Mouse (Mus musculus) frontal cortex, adult (tissue): Measurements from ENCODE around the gene Ankrd13d.

ENCODE experiments used
- ATAC-seq: cut with Nextera tagmentation; 2 replicates; pipeline ENCODE4 v1.9.2; 2017; ENCODE audit warnings: mild to moderate bottlenecking, moderate library complexity, mixed read lengths; ENCODE audit not compliant: low TSS enrichment

Ankrd13d gene

DNA sequence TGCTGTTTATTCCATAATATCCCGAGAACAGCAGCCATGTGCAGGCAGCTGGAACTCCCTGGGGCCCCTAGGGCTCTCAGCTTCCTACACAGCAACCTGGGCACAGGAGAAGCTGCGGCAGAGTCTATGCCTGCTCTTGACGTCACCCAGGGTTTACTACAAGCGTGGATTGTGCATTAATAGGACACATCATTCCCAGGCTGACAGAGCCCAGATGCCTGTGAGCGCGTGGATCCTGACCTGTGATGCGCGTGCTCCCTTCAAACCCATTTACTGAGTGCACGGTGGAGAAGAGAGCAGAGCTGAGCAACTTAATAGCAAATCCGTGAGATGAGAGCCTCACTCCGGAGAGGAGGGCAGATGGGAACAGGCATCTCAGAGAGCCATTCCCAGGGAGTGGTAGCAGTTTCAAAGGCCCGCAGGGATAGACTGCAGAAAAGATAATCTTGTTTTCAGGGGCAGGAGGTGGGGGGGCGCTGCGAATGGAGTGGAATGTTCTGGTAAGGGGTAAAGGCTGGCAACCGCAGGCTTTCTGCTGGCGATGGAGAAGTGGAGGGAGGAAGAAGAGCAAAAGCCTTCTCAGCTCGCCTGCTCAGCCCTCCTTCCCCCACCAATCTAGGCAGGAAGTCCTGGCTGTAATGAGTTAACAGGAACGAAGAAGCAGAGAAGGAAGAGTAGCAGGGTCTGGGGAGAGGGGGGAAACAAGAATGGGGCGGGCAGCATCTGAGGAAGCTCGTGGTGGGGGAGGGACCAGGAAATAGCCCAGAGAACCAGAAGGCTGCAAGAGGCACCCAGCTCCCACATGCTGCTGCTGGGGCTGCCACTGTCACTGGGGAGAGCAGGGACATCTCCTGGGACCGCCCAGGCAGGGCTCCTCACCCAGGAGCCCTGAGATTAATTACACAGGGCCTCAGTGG is 19.1 kb upstream of the Ankrd13d start:
- ATAC-seq = peak; percentile 9

DNA sequence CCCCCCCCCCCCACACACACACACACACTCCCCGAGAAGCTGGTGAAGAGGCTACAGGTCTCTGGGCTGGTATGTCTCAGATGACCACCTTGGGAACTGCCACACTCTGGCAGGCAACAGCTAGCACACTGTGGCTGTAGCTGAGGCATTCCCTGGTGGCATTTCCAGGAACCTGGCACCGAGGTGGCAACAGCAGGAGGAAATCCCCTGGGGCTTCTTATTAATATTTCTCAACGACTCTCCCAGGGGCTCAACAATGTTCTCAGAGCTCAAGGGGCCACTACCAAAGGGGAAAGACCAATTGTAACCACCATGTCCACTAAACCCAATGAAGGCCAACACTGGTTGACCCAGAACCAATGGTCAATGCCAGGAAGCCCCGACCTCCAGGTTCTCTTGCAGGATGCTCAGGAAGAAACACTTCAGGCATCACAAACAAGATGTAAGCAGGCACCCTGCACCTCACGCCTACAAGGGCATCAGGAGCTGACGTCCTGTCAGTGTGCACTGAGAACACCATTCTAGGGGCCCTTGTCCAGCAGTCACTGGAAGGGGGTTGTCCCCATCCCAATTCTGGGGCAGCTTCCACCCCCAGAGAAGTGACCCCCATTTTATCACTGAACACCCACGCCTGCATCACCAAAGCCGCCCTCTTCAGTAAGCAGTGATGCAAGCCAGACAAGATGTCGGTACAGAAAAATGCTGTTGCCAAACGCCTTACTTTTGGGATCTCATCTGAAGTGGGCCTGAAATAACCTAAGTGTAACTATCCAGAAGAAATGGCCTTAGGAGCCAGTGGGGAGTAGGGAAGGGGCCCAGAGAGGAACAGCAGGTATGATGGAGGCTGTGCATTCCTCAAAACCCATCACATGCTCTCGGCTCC is 18.2 kb upstream of the Ankrd13d start:
- ATAC-seq = peak; percentile 1; the same call in 1 of the 2 replicates

DNA sequence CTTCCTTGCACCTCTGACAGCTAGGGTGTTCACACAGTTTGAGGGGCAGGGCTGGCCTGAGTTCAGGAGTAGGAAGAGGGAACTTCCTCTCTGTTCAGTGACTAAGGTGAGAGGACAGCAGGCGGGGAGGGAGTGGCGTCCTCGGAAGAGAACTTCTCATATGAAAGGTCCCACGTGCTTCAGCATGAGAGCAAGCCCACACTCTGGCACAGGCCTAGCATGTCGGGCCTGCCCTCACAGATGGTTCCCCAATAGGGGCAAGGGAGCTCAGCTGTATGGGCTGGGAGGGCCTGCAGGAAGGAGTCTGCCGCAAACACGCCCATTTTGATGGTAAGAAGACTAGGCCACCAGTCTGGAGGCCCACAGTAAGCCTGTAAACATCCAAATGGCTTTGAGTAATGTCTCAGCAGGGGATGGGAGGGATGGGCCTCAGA is 17.4 kb upstream of the Ankrd13d start:
- ATAC-seq = peak; percentile 12; the same call in 1 of the 2 replicates

DNA sequence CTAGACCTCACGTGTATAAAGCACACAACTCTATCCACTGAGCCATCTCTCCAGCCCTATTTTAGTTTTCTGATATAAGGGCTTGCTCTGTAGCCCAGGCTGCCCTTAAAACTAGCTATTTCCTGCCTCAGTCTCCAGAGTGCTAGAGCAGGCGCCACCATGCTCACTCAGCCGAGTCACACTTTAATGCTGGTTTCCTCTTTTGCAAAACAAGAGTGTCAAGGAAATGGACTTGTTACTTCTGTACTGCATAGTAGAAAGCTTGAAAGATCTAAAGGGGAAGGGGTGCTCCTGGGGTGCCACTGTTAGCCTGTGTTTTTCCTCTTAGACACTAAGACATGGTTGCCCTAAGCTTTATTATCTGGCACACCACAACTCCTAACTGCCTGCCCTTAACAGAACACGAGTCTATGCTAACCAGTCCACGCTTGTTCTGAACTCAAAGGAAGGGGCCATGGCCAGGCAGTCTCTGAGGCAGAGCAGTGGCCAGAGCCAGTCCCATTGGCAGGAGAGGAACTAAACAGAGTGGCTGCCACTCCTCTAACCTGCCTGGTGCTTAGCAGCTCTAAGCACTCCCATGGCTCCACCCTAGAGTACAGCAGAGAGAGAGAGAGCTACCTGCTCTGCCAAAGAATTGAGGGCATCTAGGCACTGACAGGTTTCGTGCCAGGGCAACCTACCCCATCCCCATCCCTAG is 16.8 kb upstream of the Ankrd13d start:
- 0 out of 2 replicates have a peak, but pooled peaks have one; percentile 2 for ATAC-seq

DNA sequence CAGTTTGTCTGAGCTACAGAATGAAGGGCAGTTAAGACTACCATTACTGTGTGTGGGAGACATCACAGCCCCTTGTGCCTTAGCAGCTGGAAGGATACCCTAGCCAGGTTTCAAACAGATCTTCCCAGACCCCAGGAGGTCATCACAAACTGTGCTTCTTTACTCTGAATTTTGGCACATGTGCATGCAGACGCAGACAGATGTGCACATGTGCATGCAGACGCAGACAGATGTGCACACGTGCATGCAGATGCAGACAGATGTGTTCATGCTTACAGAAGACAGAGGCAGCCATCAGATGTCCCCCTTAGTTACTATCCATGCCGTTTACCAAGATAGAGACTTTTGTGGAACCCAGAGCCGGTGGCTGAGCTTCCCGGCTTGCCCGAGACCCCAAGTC is 16.2 kb upstream of the Ankrd13d start:
- no peak for ATAC-seq

DNA sequence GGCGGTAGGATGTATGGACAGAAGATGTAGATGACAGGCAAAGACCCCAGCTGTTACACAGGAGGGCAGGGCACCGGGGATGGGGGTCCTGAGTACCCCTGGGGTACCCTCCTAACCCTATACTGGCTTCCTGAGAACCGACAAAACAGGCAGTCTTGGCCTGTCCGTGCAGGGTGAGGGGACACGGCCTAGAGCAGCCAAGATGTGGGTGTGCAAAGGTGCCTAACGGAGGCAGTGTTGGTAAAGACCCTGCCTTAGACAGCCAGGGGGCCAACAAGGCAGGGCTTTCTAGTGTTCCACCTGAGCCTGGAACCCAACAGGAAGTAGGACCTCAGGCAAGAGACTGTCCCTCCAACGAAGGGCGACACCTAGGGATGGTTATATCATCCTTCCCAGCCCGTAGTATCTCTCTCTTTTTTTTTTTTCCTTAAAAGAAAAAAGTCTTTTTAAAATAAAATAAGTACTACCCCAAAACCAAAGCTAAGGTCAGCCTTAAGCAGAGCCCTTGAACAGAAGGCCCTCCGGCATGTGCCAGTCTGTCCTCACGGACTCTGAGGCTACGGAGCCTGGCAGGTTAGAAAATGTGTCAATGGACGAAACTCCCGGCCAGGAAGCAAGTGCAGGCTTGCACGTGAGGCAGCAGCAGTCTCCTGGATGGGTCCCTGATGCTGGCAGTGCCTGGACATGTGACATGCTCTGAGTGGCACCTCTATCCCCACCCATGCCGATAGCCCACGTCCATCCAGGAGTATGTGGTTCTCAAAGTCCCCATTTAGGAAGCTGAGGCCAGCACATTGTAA is 15.6 kb upstream of the Ankrd13d start:
- ATAC-seq = no peak

DNA sequence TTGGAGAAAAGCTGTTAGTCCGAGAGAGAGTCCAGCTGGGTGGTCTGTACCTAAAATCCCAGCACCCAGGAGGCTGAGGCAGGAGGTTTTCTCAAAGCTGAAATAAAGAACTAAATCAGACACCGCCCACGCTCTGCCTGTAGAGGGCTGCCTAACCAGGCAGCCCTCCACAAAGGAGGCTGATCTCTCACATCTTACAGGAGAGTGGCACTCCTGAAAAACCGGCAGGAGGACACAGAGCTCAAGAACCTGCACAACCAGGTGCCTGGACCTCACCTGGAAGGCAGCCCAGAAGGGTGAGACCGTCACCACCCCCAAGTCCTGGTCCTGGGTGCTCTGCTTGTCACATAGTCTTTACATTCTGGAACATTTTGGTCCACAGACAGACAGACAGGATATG is 14.9 kb upstream of the Ankrd13d start:
- no peak for ATAC-seq

DNA sequence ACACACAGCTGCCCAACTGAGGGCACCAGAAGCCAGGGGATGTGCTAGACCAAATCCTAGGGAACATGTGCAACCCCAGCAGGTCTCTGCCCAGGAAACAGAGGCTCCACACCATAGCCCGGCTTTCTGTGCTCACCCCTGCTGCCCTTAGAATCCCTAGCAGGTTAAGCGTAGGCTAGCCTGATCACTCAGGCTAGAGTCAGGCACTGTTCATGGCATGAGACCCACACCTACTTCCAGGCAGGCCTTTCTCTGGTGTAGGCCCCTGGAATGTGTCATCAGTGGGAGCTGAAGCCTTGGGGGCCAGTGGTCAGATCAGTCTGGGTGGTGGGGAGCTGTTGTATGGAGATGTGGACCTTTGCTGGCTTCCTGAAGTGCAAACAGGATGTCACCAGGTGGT is 13.7 kb upstream of the Ankrd13d start:
- no peak for ATAC-seq

DNA sequence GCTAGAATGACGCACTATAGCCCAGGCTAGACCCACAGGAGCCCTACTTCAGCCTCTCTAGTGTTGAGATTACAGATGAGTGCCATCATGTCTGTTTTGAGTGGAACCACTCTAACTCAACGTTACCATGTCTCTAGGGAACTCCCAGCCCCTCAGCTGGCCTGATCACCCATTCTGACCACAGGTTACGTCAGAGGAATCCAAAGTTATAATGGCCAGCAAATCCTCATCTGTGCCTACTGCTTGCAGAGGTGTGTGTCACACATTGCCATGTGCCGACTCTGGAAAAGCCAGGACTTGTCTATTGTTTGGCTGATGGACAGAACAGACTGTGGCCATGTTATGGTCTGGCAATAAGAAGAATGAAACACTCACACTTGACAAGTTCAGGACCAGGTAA is 12.5 kb upstream of the Ankrd13d start:
- no peak for ATAC-seq

DNA sequence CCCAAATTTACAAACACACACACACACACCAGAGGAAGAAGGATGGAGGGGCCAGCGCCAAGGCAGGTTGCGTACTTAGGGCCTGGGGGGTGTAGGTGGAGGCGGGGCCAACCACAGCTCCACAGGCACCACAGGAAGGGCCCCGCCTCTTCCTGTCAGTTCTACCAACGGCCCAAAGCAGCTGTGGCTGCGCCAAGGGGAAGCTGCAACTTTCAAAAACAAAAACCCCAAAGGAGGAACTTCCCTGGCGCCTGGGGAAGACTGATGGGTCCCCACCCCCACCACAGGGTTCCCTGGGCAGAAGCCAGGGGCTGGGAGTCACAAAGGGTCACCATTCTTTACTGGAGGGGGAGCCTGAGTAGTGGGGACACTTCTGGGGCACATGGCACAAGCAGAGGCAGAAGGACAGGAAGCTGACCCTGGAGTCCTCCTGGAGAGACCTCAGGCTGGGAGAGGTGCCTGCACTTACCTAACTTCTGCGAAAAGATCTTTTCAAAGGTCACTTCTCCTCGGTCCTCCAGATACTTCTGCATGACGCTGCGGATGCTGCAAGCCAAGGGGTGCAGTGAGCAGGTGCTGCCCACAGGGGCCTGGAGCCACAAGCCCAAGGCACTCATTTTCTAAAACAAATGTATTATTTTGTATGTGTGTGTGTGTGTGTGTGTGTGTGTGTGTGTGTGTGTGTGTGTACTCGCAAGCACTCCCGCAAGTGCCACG is 11.6 kb upstream of the Ankrd13d start:
- no peak for ATAC-seq

DNA sequence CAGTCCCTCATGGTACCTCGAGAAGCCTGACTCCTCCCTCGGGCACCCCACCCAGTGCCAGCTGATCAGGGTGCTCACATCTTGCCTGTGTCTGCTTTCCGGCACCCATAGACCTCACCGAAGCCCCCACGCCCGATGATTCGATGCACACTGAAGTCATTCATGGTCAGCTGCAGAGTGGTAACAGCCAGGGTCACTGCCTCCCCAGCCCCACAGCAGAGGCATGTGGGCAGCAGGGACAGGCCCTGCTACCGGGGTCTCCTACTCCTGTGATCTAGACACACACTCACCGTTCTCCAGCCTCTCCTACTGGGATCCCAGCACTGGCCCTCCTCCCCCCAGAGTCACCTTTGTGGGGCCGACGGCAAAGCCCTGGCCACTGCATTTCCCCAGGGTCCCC is 8.2 kb upstream of the Ankrd13d start:
- ATAC-seq = no peak

DNA sequence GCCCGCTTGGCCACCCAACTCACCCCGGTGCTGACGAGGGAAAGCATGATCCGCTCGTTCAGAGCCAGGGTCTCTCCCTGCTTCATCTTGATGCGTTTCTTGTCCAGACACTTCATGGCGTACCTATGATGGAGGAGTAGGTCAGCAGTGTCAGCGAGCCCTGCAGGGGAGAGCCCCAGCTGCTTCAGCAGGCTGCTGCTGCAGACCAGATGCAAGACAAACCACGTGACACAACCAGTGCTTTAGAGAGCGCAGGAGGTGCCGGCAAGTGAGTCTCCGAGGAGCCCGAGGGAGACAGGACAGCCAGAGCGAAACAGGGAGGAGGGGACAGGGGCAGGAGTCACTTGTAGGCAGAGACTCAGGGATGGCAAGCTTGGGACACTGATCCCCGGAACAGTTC is 7.8 kb upstream of the Ankrd13d start:
- ATAC-seq = no peak

DNA sequence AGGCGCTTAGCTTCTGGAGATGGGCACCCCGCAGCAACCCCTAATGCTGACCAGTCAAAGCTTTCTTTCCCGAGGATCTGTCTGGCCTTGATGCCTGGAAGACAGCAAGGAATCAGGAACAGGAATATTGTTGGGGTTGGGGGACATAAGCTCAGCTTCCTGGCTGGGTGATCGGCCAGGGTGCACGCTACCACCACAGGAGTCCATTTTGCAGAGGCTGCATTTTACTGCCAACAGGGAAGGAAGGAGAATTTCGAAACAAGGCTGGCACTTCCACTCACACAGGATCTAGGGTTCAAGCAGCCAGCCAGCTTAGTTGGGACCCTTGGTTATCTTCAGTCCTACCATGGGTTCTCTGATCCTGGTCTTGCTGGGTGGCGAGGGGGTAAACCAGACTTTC is 716 bp upstream of the Ankrd13d start:
- no peak for ATAC-seq

DNA sequence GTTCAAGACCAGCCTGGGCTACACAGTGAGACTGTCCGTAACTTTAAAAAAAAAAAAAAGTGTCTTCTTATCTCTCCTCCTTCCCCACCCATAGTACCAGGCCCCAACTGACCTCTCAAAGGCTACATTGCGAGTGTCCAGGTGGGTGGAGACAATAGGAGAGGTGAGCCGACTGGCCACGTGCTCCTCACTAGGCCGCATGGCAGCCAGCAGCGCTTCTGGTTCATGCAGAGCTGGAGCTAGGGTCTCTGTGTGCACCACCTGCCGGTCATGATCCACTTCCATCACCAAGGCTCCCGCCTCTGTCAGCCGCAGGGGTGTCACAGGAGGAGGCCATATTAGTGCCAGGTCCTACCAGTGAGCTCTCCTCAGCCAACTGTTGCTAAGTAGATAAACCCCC is 2.5 kb downstream of the Ankrd13d start:
- no peak for ATAC-seq

DNA sequence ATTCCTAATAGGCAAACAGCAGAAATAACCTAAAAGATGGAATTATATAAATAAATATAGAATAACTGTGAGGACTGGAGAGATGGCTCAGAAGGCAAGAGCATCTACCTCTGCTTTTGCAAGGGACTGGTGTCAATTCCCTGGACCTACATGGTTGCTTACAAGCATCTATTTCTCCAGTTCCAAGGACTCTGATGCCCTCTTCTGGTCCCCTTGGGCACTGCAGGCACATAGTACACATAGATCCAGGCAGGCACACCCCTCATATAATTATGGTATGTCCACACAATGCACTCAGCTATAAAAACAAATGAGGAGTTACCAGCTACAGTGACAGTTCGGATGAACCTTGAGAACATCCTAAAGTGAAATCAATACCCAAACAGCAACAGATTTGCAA is 3.5 kb downstream of the Ankrd13d start:
- ATAC-seq = no peak

DNA sequence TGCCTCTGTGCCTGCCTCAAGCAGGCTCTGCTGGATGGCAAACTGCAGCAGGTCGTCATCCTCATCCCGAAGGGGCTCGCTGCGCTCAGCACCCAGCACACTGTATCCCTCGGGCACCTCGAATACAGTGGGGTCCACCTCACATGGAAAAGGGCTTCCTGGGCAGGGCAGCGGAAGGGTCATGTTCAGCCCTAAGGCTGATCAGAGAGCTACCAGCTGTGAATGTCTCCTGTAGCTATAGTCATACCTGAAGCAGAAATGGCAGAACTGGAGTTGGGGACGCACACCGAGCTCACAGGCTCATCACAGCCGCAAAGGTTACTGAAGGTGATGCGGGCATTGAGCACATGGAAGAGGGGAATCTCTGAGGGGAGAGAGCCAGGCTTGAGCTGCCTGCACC is 12.0 kb downstream of the Ankrd13d start:
- no peak for ATAC-seq

DNA sequence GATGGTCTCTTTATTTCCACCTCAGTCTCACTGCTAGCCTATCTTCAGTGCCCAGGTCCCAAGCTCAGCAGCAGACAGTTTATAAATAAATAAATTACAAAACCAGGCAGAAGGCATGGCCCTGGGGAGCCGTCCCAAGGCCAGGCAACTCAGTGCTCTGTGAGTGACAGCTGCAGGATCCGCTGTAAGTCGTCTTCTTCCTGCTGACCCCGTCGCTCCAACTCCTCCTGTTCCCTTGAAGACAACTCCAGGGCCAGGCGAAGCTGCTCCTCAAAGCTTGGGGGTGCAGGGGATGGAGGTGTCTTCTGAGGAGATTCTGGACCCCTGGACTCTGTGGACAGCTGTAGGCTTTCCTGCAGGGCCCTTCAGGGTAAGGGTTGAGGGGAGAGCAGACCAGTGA is 12.8 kb downstream of the Ankrd13d start:
- ATAC-seq = no peak

DNA sequence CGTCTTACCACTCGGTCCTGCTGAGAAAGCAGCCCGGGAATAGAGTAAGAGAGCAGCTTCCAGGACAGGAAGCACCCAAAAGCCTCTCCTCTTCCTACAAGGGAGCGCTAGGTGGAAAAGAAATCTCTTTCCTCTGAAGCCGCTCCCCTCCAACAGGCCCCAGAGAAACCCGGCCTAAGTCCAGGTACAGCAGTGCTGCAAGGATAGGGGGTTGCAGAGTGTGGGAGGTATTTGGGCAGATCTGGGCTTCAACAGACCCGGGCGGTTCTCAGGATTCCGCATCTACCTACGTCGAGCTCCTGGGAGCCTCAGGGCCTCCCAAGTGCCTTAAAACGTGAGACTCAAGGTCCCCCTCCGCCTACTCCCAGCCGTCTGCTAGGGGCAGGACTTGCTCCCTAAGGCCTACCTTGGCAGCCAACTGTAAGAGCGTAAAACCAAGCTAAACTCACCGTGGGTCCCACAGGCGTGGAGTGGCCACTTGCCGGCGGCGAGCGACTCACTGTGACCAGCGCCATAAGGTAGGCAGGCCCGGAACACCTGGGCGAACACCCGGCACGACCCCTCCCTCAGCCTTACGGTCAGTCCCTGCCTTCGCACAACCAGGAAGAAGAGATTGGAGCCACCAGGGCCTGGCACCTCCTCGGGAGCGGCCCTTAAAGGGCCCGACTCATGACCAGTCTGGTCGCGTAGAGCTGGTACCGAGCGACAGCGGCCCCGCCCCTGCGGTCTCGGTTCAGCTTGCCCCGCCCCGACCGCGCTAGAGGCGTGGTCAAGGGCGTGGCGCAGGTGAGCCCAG is 14.2 kb downstream of the Ankrd13d start, which contains the start of gene Ssh3:
Ssh3 (minus strand) TSS at position 615 of the 796 bp plus-strand sequence.
- peak; percentile 78 for ATAC-seq

DNA sequence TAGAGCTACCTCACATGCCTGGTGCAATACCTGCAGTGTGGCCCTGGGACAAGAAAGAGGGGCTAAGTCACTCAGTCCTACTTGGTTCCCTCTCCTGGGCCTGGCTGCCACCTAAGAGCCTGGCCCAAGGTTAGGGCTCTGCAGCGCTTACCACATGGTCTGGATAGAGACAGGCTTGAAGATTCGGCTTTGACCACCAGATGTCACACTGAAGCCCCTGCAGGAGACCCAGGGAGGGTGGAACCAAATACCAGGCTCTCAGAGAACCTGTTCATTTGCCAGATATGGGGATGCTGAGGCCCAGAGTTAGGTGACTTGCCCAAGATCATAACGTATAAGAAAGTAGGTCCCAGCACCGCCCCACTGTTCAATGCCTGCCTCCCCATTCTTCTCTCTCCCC is 17.0 kb downstream of the Ankrd13d start:
- no peak for ATAC-seq
